ENCODE assay signal across 30 mouse cellular contexts in the genomic region with DNA sequence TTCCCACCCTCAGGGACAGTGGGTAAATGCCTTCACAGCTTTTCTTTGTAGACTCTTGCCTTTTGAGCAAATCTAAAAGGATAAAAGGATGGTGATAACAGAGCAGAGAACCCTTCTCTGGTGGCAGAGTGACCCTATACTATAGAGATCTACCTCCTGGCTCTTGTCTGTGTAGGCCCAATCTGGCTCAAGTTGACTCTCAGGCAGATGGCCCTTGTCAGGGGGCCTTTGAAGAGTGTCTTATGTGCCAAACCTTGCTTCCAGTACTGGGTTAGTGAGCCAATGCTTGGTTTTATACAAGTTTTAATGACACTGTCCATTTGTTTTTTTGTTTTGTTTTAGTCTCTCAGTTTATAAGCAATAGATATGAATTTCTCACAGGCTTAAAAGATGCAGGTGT. TPM values are rescaled to one million over a fixed set of nuclear protein-coding genes. Genes with fewer than 3 reads are reported as not detected.
DNase-seq lines count a peak whose midpoint lies in the region; ATAC-seq lines count a peak whose summit lies in the region.
"Had no signal": no experiment of that assay in that cellular context is flagged by ENCODE, and none has a peak within 500 bp of the region (broad histone marks: within the 10 kb centered on the region; RNA-seq: fewer than 3 reads in every experiment).

No protein-coding gene starts in this region.

- no peaks in the 10 kb centered on the region for H3K9me3 ChIP-seq in intestine, embryonic 14.5 days (ENCODE audit: control insufficient read depth, low read length)
- no peaks in the 10 kb centered on the region for H3K9me3 ChIP-seq in intestine, embryonic 16.5 days (ENCODE audit: control insufficient read depth, low read length)
- H3K9me3 ChIP-seq: embryonic facial prominence, embryonic 12.5 days; forebrain, embryonic 12.5 days; heart, embryonic 12.5 days; hindbrain, embryonic 10.5 days had no signal

- H3K27me3 ChIP-seq in intestine, embryonic 14.5 days (replicated peaks; ENCODE audit: control insufficient read depth, insufficient read depth, low read length), result no peaks in the 10 kb centered on the region
- H3K27me3 ChIP-seq in intestine, embryonic 16.5 days (replicated peaks; ENCODE audit: control insufficient read depth, insufficient read depth, low read length), result no peaks in the 10 kb centered on the region
- H3K27me3 ChIP-seq: embryonic facial prominence, embryonic 12.5 days; forebrain, embryonic 12.5 days; heart, embryonic 12.5 days had no signal

- no peak overlapping the region for H3K27ac ChIP-seq in intestine, embryonic 14.5 days (ENCODE audit: low read depth)
- no peak overlapping the region for H3K27ac ChIP-seq in intestine, embryonic 16.5 days (ENCODE audit: low read length)
- H3K27ac ChIP-seq: embryonic facial prominence, embryonic 12.5 days; forebrain, embryonic 12.5 days; hindbrain, embryonic 10.5 days; hindbrain, embryonic 14.5 days had no signal

- H3K9ac ChIP-seq in intestine, embryonic 14.5 days (ENCODE audit: low read length), result no peak overlapping the region
- no peak overlapping the region for H3K9ac ChIP-seq in intestine, embryonic 16.5 days (ENCODE audit: low read depth, low read length)
- H3K9ac ChIP-seq: embryonic facial prominence, embryonic 12.5 days; forebrain, embryonic 12.5 days; heart, embryonic 12.5 days; hindbrain, embryonic 14.5 days had no signal

- H3K4me3 ChIP-seq in intestine, embryonic 14.5 days (ENCODE audit: low read depth, low read length), result no peak overlapping the region
- no peak overlapping the region for H3K4me3 ChIP-seq in intestine, embryonic 16.5 days (ENCODE audit: low read length)
- H3K4me3 ChIP-seq: embryonic facial prominence, embryonic 12.5 days; forebrain, embryonic 12.5 days; heart, embryonic 12.5 days; hindbrain, embryonic 10.5 days had no signal

- no peak overlapping the region for H3K4me2 ChIP-seq in intestine, embryonic 14.5 days (ENCODE audit: low read length)
- H3K4me2 ChIP-seq in intestine, embryonic 16.5 days (ENCODE audit: low read depth, low read length), result no peak overlapping the region
- H3K4me2 ChIP-seq: embryonic facial prominence, embryonic 12.5 days; forebrain, embryonic 12.5 days; heart, embryonic 12.5 days; hindbrain, embryonic 14.5 days had no signal

- peak; percentile 24 for DNase-seq in intestine, embryonic 14.5 days (ENCODE audit: low spot score)
- DNase-seq in cerebellum, adult 18-20 months, result peak; percentile 66 to 77
- DNase-seq in cerebellum, adult 9-11 months, result peak; percentile 81
- DNase-seq in cerebellum, postnatal 36 days, result peak; percentile 64 to 68
- DNase-seq in heart, adult 8-10 months (ENCODE audit: low spot score), result no peak
- DNase-seq in adrenal gland, postnatal 14 days, result no peak
- no peak for DNase-seq in neural tube, embryonic 10.5 days (ENCODE audit: extremely low spot score, low spot score)
- DNase-seq: adrenal gland, postnatal 36 days; gastrocnemius, postnatal 10 days; heart, adult 18-20 months; kidney, adult 11 months; kidney, adult 9 months had no signal

- no peaks in the 10 kb centered on the region for H3K4me1 ChIP-seq in intestine, embryonic 14.5 days (replicated peaks; ENCODE audit: control insufficient read depth, insufficient read depth, low read length)
- no peaks in the 10 kb centered on the region for H3K4me1 ChIP-seq in intestine, embryonic 16.5 days (ENCODE audit: control insufficient read depth, insufficient read depth, low read length)
- H3K4me1 ChIP-seq: embryonic facial prominence, embryonic 12.5 days; hindbrain, embryonic 10.5 days had no signal

- no peak for ATAC-seq in intestine, embryonic 14.5 days (replicated peaks; ENCODE audit: low FRiP score, low TSS enrichment, low read depth)
- ATAC-seq in intestine, embryonic 16.5 days, result no peak
- ATAC-seq: activated CD4-positive, CD25-positive, alpha-beta regulatory T cell, adult 4 months; forebrain, embryonic 16.5 days; Patski had no signal

- no peaks in the 10 kb centered on the region for H3K36me3 ChIP-seq in intestine, embryonic 14.5 days (ENCODE audit: control insufficient read depth, insufficient read depth, low read length)
- no peaks in the 10 kb centered on the region for H3K36me3 ChIP-seq in intestine, embryonic 16.5 days (ENCODE audit: control insufficient read depth, insufficient read depth, low read length)
- H3K36me3 ChIP-seq: embryonic facial prominence, embryonic 12.5 days had no signal

RNA-seq across cellular contexts. Expression of a gene that starts 6.4 kb away (rescaled TPM):
- 1.8 and 2.8 TPM in 2 replicates for polyA plus RNA-seq in intestine, embryonic 14.5 days (2014; fragmentation: Nextera tagmentation; extraction: Ambion mirVana)
- 1.2 and 1.7 TPM in 2 replicates for polyA plus RNA-seq in intestine, embryonic 16.5 days (2015; fragmentation: Nextera tagmentation; extraction: Ambion mirVana)
- under 1 TPM in 1 of 4 experiments, not detected in 3; 0.16 TPM for total RNA-seq in heart, adult 8-10 months (2022)
- total RNA-seq in adrenal gland, postnatal 14 days (2021), result 1.5 and 2.7 TPM in 2 replicates
- total RNA-seq: gastrocnemius, postnatal 10 days; gastrocnemius, postnatal 4 days; heart, adult 18-20 months; heart, postnatal 25 days had no signal
- polyA plus RNA-seq: activated CD4-positive, CD25-positive, alpha-beta regulatory T cell, adult 4 months; C2C12; Patski had no signal

RNA-seq across cellular contexts. Expression of a gene that starts 23.0 kb away (rescaled TPM):
- polyA plus RNA-seq in intestine, embryonic 14.5 days (2014; fragmentation: Nextera tagmentation; extraction: Ambion mirVana), result not detected in 2 replicates
- not detected in 2 replicates for polyA plus RNA-seq in intestine, embryonic 16.5 days (2015; fragmentation: Nextera tagmentation; extraction: Ambion mirVana)
- total RNA-seq in heart, adult 8-10 months (2022), result not detected
- not detected in 2 replicates for total RNA-seq in adrenal gland, postnatal 14 days (2021)
- total RNA-seq: adrenal gland, adult 18-20 months; adrenal gland, postnatal 36 days; gastrocnemius, postnatal 10 days; gastrocnemius, postnatal 4 days; heart, adult 18-20 months; heart, postnatal 25 days; MEL had no signal
- polyA plus RNA-seq: activated CD4-positive, CD25-positive, alpha-beta regulatory T cell, adult 4 months; brain, embryonic 14.5 days; C2C12; cortical plate, adult 2 months; embryonic facial prominence, embryonic 12.5 days; forebrain, embryonic 12.5 days; forebrain, embryonic 16.5 days; frontal cortex, adult 2 months; heart, embryonic 12.5 days; heart, embryonic 16.5 days; hindbrain, embryonic 10.5 days; hindbrain, embryonic 14.5 days; Patski had no signal

RNA-seq across cellular contexts. Expression of a gene that starts 27.4 kb away (rescaled TPM):
- 64.2 and 68.9 TPM in 2 replicates for polyA plus RNA-seq in intestine, embryonic 14.5 days (2014; fragmentation: Nextera tagmentation; extraction: Ambion mirVana)
- polyA plus RNA-seq in intestine, embryonic 16.5 days (2015; fragmentation: Nextera tagmentation; extraction: Ambion mirVana), result 36.1 and 39.6 TPM in 2 replicates
- 1 to 10 TPM; 3.7 to 8.9 (median 4.9) TPM for total RNA-seq in heart, adult 8-10 months (2022)
- 22.4 and 32.1 TPM in 2 replicates for total RNA-seq in adrenal gland, postnatal 14 days (2021)

RNA-seq across cellular contexts. Expression of a gene that starts 41.1 kb away (rescaled TPM):
- 24.7 and 25.3 TPM in 2 replicates for polyA plus RNA-seq in intestine, embryonic 14.5 days (2014; fragmentation: Nextera tagmentation; extraction: Ambion mirVana)
- polyA plus RNA-seq in intestine, embryonic 16.5 days (2015; fragmentation: Nextera tagmentation; extraction: Ambion mirVana), result 15.1 and 16.4 TPM in 2 replicates
- 1 to 10 TPM; 5.3 to 8.0 (median 7.2) TPM for total RNA-seq in heart, adult 8-10 months (2022)
- total RNA-seq in adrenal gland, postnatal 14 days (2021), result 5.2 and 9.8 TPM in 2 replicates

RNA-seq across cellular contexts. Expression of a gene that starts 41.9 kb away (rescaled TPM):
- polyA plus RNA-seq in intestine, embryonic 14.5 days (2014; fragmentation: Nextera tagmentation; extraction: Ambion mirVana), result 4.1 and 4.3 TPM in 2 replicates
- 1.4 and 1.7 TPM in 2 replicates for polyA plus RNA-seq in intestine, embryonic 16.5 days (2015; fragmentation: Nextera tagmentation; extraction: Ambion mirVana)
- total RNA-seq in heart, adult 8-10 months (2022), result not detected
- 4.1 and 5.2 TPM in 2 replicates for total RNA-seq in adrenal gland, postnatal 14 days (2021)
- total RNA-seq: heart, adult 18-20 months; heart, postnatal 25 days; MEL had no signal
- polyA plus RNA-seq: activated CD4-positive, CD25-positive, alpha-beta regulatory T cell, adult 4 months; C2C12; Patski had no signal

Comparison
In these comparisons a context has a peak if more than half of its experiments do, and no peak if none do; other contexts are left out.
1. DNase-seq: peak in intestine, embryonic 14.5 days (single experiment), cerebellum, adult 18-20 months (2 of 2), cerebellum, adult 9-11 months (single experiment) and cerebellum, postnatal 36 days (2 of 2); none in heart, adult 8-10 months (single experiment), adrenal gland, postnatal 14 days (single experiment) and neural tube, embryonic 10.5 days (single experiment).